Mouse (Mus musculus) yolk sac, embryonic 10.5 days (tissue): ENCODE measurements around the gene Atp6v1e2.
A peak's percentile ranks its signal among the peaks of the same experiment; 100 is the strongest.

Experiments used
- DNase-seq: peaks from one replicate; pipeline ENCODE4 v3.0.0-alpha.2; 2017; ENCODE audit warnings: low spot score

The Atp6v1e2 gene

DNA sequence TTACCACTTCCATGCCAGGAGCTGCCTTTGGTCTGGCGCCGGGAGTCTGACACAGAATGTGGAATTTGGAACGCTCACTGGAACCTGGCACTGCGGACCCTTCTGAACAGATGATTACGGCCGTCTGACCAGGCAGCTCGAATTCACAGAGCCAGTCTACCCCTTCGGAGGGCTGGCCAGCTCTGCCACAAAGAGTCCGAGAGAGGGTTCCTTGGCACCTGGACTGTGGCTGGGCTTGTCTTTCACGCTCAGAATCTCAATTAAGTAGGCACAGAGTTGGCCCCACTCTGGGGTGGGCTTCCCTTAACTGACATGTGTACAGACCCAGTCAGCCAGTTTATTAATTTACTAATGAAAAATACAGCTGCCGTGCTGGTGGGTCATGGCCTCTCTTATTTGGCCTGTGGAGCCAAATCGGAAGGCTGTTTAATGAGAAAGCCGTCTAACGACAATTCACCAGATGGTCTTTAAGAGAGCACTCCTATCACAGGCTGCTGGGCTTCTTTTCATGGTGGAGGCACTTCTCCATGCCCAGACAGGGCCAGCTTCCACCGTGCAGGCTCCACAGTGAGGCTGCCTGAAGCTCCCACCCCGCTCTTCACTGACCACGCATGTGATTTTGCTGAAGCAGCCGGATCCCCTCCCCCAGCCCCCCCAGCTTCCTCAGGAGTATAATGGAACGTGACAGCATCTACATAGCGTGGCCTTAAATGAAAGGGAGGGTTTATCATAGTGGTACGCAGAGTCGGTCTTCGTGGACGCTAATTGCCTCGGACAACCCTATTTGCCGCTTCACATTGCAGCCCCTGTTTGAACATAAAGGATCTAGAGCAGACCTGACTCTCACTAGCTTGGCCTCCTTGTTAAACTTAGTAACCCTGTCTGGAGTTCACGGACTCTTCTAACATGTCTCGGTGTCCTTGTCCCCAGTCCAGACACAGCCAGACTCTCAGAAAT lies at the start of gene Atp6v1e2:
Gene Atp6v1e2, minus strand, starts transcription at position 58 of the 957 bp plus-strand sequence.
- no peak for DNase-seq

DNA sequence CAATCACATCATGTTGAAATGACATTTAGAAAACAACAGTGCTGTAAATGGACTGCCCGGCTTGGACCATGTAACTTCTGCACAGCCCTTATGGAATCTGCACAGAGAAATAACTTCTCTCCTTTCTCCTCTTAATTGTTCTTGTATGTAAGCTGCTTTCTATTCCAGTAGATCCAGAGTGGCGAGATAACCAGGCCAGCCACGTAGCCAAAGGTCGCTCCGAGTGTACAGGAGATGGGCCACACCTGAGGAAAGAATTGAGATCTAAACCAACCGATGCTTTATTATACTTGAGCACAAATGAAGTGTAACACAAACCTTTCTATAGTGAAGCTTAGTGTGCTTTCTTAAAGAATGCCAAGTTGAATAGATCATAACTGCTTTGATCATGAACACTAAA lies 49.6 kb upstream of the Atp6v1e2 start:
- no peak for DNase-seq

DNA sequence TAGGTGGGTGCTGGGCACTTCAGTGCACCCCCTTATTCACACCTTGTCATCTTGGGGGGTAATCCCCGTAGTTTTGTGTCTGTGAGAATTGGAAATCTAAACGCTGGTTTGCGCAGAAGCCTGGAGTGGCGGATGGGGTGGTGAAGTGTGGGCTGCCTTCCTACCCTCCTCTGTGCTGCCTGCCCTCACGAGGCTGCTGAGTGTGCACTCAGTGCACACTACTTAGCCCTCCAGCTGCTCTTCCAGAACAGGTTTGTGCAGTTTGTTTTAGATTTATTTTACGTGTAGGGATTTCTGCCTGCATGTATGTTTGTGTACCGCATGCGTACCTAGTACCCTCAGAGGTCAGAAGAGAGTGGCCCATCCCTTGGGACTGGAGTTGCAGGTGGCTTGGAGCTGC lies 43.6 kb upstream of the Atp6v1e2 start:
- no peak for DNase-seq

DNA sequence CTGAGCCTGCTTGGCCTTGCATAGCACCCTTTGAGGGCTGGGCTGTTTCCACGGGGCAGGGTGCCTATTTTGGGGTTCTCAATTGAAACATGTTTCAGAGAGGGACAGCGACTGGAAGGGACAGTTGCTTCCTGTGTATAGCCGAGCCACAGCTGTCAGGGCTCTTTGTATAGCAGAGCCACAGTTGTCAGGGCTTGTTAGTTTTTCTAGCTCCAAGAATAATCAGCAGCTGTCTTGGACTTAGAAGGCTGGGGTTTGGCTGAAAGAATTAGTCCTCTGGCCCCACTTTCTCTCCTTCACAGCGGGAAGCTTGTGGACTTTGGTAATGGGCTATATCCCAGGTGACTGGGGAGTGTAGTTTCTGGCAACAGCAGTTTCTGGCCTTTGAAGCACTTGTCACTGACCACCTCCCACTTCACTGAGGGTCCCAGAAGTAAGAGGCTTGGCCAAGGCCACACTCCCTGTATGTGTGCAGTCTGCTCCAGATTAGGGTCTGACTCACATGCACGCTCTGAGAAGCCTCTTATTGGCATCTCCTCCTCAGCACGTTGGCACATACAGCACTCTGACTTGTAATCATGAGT lies 41.0 kb upstream of the Atp6v1e2 start:
- no peak for DNase-seq

DNA sequence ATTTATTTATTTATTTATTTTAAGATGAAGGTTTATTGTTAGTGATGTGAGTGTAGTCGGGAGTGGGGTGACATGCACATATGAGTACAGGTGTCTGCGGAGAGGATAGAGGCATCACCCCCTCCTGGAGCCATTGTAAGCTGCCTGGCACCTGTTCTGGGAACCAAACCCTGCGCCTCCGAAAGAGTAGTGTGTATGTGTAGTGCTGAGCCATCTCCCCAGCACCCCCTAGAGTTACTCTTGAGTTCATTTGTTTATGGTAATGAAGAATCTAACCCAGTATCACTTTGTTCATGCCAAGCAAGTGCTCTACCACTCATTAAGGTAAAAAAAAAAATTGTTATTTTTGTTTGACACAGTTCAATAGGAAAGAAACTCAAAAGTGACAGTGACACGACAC lies 40.5 kb upstream of the Atp6v1e2 start:
- DNase-seq, result no peak

DNA sequence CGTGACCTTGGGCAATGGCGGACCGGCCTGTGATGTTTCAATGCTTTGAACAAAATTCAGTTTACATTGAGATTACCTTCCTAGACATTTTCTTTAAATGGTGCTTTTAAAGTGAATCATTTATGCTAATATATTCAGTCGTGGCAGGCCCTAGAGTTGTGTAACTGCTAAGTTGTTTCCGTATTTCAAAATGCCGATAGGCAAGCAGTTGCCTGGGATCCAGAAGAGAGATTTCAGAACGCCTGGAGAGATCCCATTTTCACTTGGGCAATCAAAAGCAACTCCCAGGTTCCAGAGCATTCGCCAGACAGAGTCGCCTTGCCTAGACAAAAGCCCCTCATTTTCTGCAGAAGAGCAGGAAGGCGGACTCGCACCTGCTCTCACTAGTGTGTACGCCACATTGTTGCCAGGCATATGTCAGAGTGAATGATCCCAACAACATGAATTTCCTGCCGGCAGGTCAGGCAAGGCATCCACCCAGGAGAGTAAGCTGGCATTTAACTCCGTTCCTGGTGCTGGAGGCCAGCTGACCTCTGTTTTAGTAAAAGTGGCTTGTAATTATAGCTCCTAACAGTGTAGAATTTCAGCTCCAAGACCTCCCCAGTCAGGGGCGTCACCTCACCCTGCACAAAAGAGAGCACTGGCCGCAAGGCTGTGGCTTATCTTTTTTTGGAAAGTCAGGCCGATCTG lies 38.9 kb upstream of the Atp6v1e2 start:
- no peak for DNase-seq

DNA sequence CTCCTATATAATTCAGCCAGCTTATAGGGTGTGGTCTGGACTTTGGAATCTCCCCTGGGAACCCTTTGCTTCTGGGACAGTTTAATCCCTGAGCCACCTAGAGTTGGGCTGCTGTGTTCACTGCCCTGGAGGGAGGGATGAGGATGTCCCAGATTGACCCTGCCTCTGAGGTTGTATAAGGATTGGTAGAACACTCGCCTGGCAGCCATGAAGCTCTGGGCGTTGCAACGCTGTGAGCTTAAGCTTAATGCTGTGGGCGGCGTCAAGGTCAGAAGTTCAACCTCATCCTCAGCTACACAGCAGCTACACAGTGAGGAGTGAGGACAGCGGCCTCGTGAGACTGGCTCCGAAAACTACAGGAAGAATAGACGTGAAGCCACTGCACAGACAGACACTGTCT lies 34.8 kb upstream of the Atp6v1e2 start:
- peak; percentile 9 for DNase-seq

DNA sequence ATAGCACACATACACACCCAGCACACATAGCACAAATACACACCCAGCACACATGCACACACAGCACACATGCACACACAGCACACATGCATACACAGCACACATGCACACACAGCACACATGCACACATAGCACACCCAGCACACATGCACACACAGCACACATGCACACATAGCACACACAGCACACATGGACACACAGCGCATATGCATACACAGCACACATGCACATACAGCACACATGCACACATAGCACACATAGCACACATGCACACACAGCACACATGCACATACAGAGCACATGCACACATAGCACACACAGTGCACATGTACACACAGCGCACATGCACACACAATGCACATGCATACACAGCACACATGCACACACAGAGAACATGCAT lies 34.0 kb upstream of the Atp6v1e2 start:
- DNase-seq, result no peak

DNA sequence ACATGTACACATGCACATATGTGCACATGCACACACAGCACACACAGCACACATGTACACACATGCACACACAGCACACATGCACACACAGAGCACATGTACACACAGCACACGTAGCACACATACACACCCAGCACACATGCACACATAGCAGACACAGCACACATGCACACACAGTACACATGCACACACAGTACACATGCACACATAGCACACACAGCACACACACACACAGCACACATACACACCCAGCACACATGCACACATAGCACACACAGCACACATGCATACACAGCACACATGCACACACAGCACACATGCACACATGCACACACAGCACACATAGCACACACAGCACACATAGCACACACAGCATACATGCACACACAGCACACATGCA lies 33.5 kb upstream of the Atp6v1e2 start:
- DNase-seq, result no peak

DNA sequence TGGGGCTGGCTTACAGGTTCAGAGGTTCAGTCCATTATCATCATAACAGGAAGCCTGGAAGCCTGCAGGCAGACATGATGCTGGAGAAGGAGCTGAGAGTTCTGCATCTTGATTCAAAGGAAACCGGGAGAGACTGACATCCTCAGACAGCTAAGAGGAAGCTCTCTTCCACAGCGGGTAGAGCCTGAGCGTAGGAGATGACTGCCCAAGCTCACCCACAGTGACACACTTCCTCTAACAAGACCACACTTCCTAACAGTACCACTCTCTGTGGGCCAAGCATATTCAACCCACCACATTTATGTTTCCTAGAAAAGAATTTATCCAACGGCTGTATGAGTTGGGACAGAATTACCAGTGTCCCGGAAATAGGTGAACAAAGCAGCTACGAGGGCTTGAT lies 30.8 kb upstream of the Atp6v1e2 start:
- no peak for DNase-seq

DNA sequence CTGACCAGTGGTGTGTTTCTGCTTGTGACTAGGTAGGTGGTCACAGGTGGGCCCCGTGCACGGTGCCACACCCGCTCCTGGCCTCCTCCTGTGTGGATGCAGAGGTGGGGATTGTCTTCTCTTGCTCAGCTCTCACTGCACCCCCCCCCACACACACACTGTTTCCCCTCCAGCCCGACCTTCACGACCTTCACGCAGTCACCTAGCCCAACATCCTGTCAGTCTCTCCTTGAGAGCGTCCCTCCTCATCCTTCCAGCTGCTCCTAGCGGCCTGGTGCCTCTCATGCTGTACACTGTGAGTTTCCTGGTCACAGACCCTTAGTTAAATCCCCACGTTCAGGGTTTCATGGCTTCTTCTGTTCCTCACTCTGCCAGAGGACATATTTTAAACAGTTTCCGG lies 28.7 kb upstream of the Atp6v1e2 start:
- DNase-seq, result no peak

DNA sequence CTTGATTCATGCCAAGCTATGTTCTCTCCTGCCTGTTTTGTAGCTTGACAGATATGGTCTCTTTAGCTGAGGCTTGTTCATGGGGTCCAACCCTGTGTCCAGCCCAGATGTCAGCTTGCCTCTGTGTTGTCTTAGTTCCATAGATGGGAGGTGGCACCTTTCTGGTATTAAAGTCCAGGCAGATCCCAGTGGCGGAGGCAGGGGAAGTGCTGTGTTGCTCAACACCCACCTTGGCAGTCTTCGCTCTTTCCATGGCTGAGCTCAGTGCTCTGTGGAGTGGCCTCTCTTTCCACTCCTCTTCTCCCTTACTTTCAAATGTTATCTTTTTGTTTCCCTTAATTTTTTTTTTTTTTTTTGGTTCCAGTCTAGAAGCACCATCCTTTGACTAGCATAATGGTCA lies 25.4 kb upstream of the Atp6v1e2 start:
- DNase-seq, result no peak

DNA sequence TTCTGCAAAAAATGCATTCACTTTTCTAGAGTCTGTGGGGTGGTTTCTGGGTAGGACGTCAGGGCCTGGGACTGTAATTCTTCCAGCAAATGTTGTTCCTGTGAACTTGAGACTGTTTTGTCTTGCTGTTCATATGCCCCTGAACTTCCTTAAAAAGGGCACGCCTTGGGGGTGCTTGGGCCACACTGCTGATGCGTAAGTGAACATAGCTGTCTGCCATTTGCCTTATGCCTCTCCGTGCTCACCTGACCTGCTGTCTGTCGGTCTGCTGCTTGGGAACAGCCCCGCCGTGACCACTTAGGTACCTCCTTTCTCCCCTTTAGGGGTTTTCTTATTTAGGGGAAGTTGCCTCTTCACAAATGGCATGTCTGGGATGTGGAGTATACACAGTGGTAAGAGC lies 24.2 kb upstream of the Atp6v1e2 start:
- DNase-seq, result no peak

DNA sequence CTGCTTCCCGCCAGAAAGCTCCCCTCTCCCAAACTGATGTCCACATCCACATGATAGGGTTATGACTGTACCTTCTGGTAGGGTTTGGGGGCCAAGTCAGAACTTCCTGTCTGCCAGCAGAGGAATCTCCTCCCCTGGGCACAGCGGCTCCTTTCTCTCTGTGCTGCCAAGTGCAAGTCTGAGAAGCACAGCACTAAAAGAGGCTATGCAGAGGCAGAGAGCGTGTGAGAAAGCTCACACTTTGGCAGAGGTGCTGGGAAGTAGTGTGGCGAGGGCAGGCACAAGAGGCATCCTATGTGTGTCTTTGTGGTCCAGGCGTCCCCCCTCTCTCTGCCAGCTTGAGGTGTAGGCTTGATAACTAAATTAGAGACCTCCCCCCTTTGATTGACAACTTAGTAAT lies 23.3 kb upstream of the Atp6v1e2 start:
- DNase-seq, result no peak

DNA sequence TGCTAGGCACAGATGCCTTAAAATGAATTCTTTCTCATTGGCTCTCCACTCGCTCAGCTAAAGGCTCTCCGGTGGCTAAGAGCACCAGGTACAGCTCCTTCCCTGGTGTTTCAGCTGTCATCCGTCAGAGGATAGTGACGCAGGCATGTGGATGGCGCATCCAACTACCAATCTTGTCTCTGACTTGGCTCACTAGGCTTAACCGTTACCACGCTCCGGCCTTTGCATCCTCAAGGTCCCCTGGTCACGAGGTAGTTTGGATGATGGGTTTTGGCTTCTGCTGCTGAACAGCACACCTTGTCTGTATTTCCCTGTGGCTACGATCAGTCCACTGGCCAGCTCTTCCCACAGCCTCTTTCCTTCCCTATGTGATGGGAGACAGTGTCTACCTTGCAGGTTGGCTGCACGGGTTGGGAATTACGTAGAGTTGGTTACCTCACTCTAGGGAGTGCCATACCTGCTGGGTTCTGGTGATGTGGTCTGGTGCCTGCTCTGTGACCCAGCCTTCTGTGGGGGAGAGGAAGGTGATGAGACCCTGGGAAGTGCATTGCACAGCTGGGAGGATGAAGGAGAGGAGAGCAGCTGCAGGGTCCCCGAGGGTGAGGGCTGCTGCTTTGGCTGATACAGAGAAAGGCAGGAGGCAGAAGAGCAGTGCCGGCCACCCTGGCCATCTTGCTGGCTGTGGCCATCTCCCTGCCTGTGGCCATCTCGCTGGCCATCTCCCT lies 22.5 kb upstream of the Atp6v1e2 start:
- DNase-seq, result no peak

DNA sequence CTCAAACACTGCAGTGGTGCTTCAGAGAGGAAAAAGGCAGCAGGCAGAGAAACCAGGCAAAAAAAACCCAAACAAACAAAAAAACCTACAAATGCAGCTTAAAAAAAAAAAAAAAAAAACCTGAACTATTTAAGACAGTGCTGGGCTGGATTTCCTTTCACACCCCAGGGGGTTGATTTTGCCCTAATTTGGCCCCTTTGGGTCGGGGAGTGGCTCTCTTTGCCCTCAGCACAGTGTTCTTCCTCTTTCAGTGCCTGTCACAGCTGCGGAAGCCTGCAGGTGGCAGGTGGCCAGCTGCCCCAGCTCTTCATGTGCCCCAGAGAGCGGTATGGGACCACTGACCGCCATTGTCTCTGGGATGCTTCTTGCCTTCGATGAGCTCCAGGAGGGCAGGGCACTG lies 21.9 kb upstream of the Atp6v1e2 start:
- no peak for DNase-seq

DNA sequence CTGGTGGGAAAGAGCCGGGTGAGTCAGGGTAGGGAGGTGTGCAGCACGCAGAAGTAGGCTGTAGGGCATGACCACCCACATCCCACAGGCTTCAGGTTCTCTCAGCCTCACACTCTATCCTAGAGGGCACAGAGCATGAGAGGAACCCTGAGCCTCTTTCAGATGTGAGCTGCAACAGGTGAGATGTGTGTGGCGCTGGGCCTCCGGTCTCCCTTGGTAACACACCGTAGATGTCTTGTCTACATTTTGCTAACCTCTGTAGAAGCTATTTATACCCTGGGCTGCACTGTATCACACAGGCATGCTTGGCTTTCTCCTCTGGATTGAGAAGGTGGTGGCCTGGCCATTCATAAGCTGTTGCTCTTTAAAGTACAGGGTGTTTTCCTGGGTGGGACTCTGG lies 20.9 kb upstream of the Atp6v1e2 start:
- DNase-seq, result no peak

DNA sequence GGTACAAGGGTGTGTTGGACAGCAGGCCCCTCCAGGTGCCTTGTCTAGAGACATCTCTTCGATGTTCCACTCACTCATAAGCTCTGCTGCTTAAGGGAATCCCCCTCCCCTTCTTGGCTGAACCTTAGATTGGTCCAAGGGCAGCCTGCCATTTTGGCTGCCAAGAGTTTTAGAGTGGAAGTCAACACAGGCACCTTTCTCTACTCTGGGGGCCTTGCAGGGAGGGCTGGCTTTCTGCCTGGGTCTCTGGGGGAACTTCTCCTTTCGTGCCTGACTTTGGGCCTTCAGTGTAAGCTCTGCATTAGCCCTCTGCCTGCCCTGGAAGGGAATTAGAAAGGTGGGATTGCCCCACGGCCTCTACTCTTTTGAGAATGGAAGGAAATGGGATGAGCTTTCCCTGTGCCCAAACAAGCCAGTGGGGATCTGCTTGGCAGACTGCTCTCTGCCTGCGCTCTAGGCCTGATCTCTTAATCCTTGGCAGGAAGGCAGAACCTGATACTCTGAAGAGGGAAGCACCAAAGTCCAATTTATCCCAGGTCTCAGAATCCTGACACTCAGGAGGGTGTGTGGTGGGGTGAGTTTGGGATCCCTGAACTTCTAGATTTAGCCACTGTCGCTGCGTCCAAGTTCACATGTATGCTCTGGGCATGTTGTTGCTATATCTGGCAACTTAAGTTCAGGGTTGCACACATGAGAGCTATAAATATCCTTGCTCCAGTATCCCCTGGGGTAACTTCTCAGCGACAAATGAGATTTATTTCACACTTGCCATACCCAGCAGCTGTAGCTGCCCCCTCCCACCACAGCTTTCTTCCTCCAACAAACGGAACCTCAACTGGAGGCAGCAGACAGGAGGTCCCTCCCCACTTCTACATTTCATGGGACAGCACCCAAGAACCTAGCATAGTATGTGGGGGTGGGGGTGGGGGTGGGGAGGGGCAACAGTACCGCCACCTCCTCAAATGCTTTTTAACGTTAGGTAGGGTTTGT lies 20.1 kb upstream of the Atp6v1e2 start:
- no peak for DNase-seq

DNA sequence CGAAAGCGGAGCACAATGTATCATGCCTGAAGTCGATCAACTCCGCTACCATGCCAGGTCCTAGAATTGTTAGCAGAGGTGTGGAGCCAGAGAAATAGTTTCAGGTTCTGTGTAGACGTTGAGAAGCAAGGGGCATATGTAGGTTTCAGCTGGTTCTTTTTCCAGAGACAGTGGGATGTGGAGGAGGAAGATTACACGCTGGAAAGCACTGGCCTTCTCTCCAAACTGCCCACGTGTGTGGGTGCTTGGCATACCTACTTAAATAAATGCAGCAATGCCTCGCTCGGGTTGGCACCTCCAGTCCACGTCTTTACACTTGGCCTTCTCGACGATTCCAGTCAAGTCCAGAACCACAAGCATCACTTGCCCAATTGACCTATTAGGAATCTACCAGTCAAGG lies 19.4 kb upstream of the Atp6v1e2 start:
- DNase-seq, result no peak

DNA sequence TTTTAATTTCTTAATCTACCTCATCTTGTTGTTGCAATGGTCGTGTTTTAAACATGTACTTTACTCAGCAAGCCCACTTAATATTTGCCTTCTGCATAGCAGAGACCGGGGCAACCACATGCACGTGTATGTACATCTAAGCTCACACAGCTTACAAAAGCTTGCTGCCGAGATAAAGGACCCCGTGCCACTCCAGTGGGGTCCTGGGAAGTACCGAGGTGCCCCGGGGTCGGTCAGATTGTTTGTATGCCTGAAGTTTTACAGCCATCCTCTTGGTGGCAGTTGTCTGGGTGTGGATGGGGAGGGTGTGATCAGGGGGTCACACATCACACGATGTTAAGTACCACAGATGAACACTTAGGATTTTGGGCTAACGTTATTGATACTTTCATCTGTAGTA lies 18.3 kb upstream of the Atp6v1e2 start:
- DNase-seq, result no peak

DNA sequence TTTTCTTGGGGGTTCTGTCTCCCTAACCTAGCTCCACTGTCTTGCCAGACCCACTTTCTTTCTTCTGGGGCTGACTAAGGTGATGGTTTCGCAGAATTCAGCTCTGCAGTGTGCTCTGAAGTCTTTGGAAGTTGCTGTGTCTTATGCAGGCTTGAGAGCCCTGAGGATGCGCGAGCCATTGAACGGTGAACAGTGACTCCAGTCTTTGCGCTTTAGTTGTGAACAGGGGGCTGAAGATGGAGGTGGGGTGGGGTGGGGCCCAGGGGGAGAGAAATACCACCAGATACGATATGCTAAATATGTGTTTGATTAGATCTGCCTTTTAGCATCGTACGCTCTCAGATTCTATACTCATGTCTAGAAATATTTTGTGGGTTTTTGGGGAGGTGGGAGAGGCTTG lies 17.4 kb upstream of the Atp6v1e2 start:
- DNase-seq, result no peak
